Mouse (Mus musculus): ENCODE measurements at regions not wholly inside any gene's neighbourhood (a gene's known extent, or its start where the extent isn't known, plus 50 kb on each side); places are given as distances from the start of the nearest gene placed in this dataset.

DNA sequence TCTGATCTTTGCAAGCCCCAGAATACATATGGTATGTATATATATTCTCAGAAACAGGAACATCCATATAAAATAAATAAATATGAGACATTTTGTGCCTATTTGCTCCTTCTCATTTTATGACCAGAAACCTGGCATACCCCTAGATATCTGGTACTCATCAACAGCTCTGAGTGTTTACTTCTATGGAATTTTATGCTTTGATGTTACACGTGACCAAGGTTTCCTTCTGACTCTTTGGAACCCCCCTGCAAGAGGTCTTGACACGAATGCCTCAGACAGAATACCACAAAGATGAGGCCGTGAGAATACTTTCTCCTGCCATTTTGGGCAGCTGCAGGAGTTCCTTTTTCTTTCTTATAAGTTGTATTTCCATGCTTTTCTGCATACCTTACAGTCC is 85.3 kb upstream of the P2ry1 start:
- DNase-seq (ENCODE audit: low spot score in 2 of 2) = no peak

GRCm38 (mm10) chr3:60926024-60926547 is 76.5 kb upstream of the P2ry1 start:
- DNase-seq (ENCODE audit: low spot score in 2 of 2) = no peak

DNA sequence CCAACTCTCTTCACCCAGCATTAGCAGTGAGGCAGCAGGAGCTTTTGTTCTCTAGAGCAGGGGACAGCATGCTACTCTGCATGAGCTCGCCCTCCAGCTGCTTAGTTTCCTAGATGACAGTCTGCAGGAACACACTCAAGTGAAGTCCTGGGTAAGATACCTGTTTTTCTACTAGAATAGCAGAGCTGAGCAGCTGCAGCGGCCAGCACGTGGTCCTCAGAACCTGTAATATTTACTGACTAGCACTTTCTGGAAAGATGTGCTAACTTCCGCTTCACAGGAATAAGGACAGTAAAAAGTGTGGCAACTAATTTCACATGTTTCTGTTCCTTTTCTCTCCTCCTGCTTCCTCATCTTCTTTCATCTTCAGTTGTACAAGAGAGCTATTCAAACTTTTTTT is 73.7 kb upstream of the P2ry1 start:
- DNase-seq (ENCODE audit: low spot score in 2 of 2) = no peak

- DNase-seq (ENCODE audit: low spot score in 2 of 2) = no peak
Measured at GRCm38 (mm10) chr3:60934492-60934891, 68.1 kb upstream of the P2ry1 start.

DNA sequence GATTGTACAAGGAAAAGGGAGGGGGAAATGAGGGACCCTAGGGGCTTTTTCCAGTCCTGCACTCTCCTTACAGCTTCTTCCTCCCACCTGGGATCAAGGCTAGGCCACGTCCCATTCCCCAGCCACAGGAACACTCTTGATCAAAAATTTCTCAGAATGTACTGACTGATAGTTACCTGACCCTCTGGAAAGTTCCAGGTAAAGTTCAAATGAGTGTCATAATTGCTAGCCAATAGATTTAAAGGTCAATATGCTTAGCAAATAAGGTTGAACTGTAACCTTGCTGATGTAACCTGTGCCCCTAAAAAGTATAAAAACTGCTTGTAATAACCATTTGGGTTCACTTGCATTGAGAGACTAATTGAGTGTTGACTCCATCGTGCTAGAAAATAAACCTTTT is 61.1 kb upstream of the P2ry1 start:
- DNase-seq (ENCODE audit: low spot score in 2 of 2) = no peak

GRCm38 (mm10) chr3:60948897-60949296 is 53.7 kb upstream of the P2ry1 start:
- no peak for DNase-seq (ENCODE audit: low spot score in 2 of 2)
